Mouse (Mus musculus) CH12.LX (cell line): ENCODE measurements around the gene Dcakd. TPM values are rescaled to one million over a fixed set of nuclear protein-coding genes. Genes with fewer than 3 reads are reported as not detected.

Experiments used
- DNase-seq: peaks from one replicate; pipeline ENCODE4 v3.0.0-alpha.2; 2013; ENCODE audit errors: extremely low read depth
- H3K27ac ChIP-seq: 2 replicates; pipeline ENCODE4 v1.5.1; 2012; ENCODE audit warnings: low read depth, mild to moderate bottlenecking, control low read depth, moderate library complexity; ENCODE audit not compliant: insufficient read depth
- H3K27me3 ChIP-seq: replicated peaks from 2 replicates; pipeline ENCODE3; 2012; ENCODE audit warnings: inconsistent platforms
- H3K36me3 ChIP-seq, 2 experiments: replicated peaks in 1 of 2; 2 replicates each; pipeline versions ENCODE3 to v1.6.1; 2012; ENCODE audit warnings: inconsistent platforms in 1 of 2, low read length in 1 of 2, mild to moderate bottlenecking in 1 of 2, mixed read lengths in 1 of 2, moderate library complexity in 1 of 2; ENCODE audit not compliant: control insufficient read depth in 1 of 2, insufficient read depth in 1 of 2
- H3K4me1 ChIP-seq, 2 experiments: 2 replicates each; pipeline ENCODE4 v1.6.1; 2012; ENCODE audit warnings: inconsistent platforms in 1 of 2, moderate library complexity in 1 of 2; ENCODE audit not compliant: insufficient read depth in 2 of 2, control insufficient read depth in 1 of 2
- H3K4me2 ChIP-seq: 2 replicates; pipeline ENCODE4 v1.6.1; 2012; ENCODE audit warnings: low read depth, mild to moderate bottlenecking, control low read depth; ENCODE audit not compliant: poor library complexity, insufficient read depth, severe bottlenecking
- H3K4me3 ChIP-seq, 3 experiments: fragments of 150-350 bp in 1 of 3; sonication (generic) in 1 of 3; replicated peaks in 1 of 3; 2 replicates each; pipeline versions ENCODE3 to v1.5.1; 2011 to 2012; ENCODE audit warnings: low read depth in 2 of 3, low read length in 2 of 3, mild to moderate bottlenecking in 2 of 3, moderate library complexity in 2 of 3, control low read depth in 1 of 3, improper control_type of control experiment in 1 of 3, inconsistent platforms in 1 of 3, mixed read lengths in 1 of 3; ENCODE audit not compliant: poor library complexity in 1 of 3
- H3K79me2 ChIP-seq: replicated peaks from 2 replicates; pipeline ENCODE4 v1.6.1; 2012; ENCODE audit warnings: mild to moderate bottlenecking, moderate library complexity; ENCODE audit not compliant: control insufficient read depth, poor library complexity, insufficient read depth, severe bottlenecking; ENCODE audit errors: extremely low read depth
- H3K9ac ChIP-seq: 2 replicates; pipeline ENCODE4 v1.6.1; 2012; ENCODE audit warnings: low read depth, mild to moderate bottlenecking, control low read depth, moderate library complexity; ENCODE audit not compliant: insufficient read depth
- H3K9me3 ChIP-seq: replicated peaks from 2 replicates; pipeline ENCODE3; 2012; ENCODE audit warnings: low read length, inconsistent platforms, mixed read lengths
- BHLHE40 ChIP-seq: IDR thresholded peaks from 2 replicates; pipeline ENCODE4 v1.6.1; 2011; ENCODE audit warnings: mild to moderate bottlenecking, low read depth, low read length, improper control_type of control experiment
- CHD1 ChIP-seq: IDR thresholded peaks from 2 replicates; pipeline ENCODE4 v1.6.1; 2012; ENCODE audit warnings: low read depth, low read length, improper control_type of control experiment, inconsistent platforms
- CHD2 ChIP-seq: IDR thresholded peaks from 2 replicates; pipeline ENCODE4 v1.6.1; 2011; ENCODE audit warnings: low read length, improper control_type of control experiment
- CTCF ChIP-seq, 2 experiments: IDR thresholded peaks in 1 of 2; conservative IDR thresholded peaks in 1 of 2; 2 replicates each; pipeline ENCODE4 v1.5.1; 2011 to 2012; ENCODE audit warnings: low read depth in 2 of 2, low read length in 2 of 2, improper control_type of control experiment in 1 of 2, inconsistent platforms in 1 of 2, mild to moderate bottlenecking in 1 of 2, moderate library complexity in 1 of 2
- E2F4 ChIP-seq: IDR thresholded peaks from 2 replicates; pipeline ENCODE4 v1.6.1; 2011; ENCODE audit warnings: low read depth, low read length, improper control_type of control experiment; ENCODE audit not compliant: insufficient replicate concordance
- ELF1 ChIP-seq: IDR thresholded peaks from 2 replicates; pipeline ENCODE4 v1.6.1; 2014; ENCODE audit warnings: low read depth, mild to moderate bottlenecking, inconsistent platforms, low read length, improper control_type of control experiment
- EP300 ChIP-seq: IDR thresholded peaks from 2 replicates; pipeline ENCODE4 v1.6.1; 2011; ENCODE audit warnings: low read length, improper control_type of control experiment
- ETS1 ChIP-seq: conservative IDR thresholded peaks from 2 replicates; pipeline ENCODE4 v1.6.1; 2012; ENCODE audit warnings: low read depth, mild to moderate bottlenecking, inconsistent platforms, low read length, improper control_type of control experiment, moderate library complexity
- GABPA ChIP-seq: IDR thresholded peaks from 2 replicates; pipeline ENCODE4 v1.6.1; 2012; ENCODE audit warnings: low read depth, low read length, improper control_type of control experiment, inconsistent platforms; ENCODE audit not compliant: insufficient replicate concordance
- HCFC1 ChIP-seq: IDR thresholded peaks from 2 replicates; pipeline ENCODE4 v1.6.1; 2012; ENCODE audit warnings: low read depth, mild to moderate bottlenecking, inconsistent platforms, low read length, improper control_type of control experiment
- IRF4 ChIP-seq: IDR thresholded peaks from 2 replicates; pipeline ENCODE4 v1.6.1; 2014; ENCODE audit warnings: low read depth, mild to moderate bottlenecking, inconsistent platforms, low read length, improper control_type of control experiment
- JUN ChIP-seq: IDR thresholded peaks from 2 replicates; pipeline ENCODE4 v1.6.1; 2011; ENCODE audit warnings: low read depth, mild to moderate bottlenecking, low read length, improper control_type of control experiment, moderate library complexity; ENCODE audit not compliant: insufficient read depth
- JUND ChIP-seq: conservative IDR thresholded peaks from 2 replicates; pipeline ENCODE4 v1.6.1; 2011; ENCODE audit warnings: low read depth, low read length, improper control_type of control experiment
- KAT2A ChIP-seq: IDR thresholded peaks from 2 replicates; pipeline ENCODE4 v1.6.1; 2012; ENCODE audit warnings: low read length, improper control_type of control experiment, inconsistent platforms; ENCODE audit not compliant: insufficient replicate concordance
- MAFK ChIP-seq: IDR thresholded peaks from 2 replicates; pipeline ENCODE4 v1.6.1; 2011; ENCODE audit warnings: low read length, improper control_type of control experiment; ENCODE audit not compliant: insufficient replicate concordance
- MAX ChIP-seq: IDR thresholded peaks from 2 replicates; pipeline ENCODE4 v1.6.1; 2011; ENCODE audit warnings: low read length, improper control_type of control experiment
- MAZ ChIP-seq: IDR thresholded peaks from 2 replicates; pipeline ENCODE4 v1.6.1; 2012; ENCODE audit warnings: low read depth, mild to moderate bottlenecking, inconsistent platforms, low read length, improper control_type of control experiment, moderate library complexity
- MEF2A ChIP-seq: IDR thresholded peaks from 2 replicates; pipeline ENCODE4 v1.6.1; 2014; ENCODE audit warnings: low read depth, mild to moderate bottlenecking, inconsistent platforms, low read length, improper control_type of control experiment, borderline replicate concordance
- MXI1 ChIP-seq: IDR thresholded peaks from 2 replicates; pipeline ENCODE4 v1.6.1; 2011; ENCODE audit warnings: mild to moderate bottlenecking, low read depth, low read length, improper control_type of control experiment
- MYC ChIP-seq: IDR thresholded peaks from 2 replicates; pipeline ENCODE4 v1.6.1; 2011; ENCODE audit warnings: low read depth, mild to moderate bottlenecking, improper control_type of control experiment, low read length
- NELFE ChIP-seq: IDR thresholded peaks from 2 replicates; pipeline ENCODE4 v1.6.1; 2011; ENCODE audit warnings: low read depth, low read length, improper control_type of control experiment
- NRF1 ChIP-seq: IDR thresholded peaks from 2 replicates; pipeline ENCODE4 v1.6.1; 2014; ENCODE audit warnings: low read depth, mild to moderate bottlenecking, inconsistent platforms, low read length, improper control_type of control experiment, moderate library complexity
- PAX5 ChIP-seq: IDR thresholded peaks from 2 replicates; pipeline ENCODE4 v1.6.1; 2012; ENCODE audit warnings: low read length, inconsistent platforms, mixed read lengths
- POLR2A ChIP-seq: IDR thresholded peaks from 2 replicates; pipeline ENCODE4 v1.6.1; 2011; ENCODE audit warnings: low read depth, mild to moderate bottlenecking, improper control_type of control experiment, low read length
- POLR2AphosphoS2 ChIP-seq: IDR thresholded peaks from 2 replicates; pipeline ENCODE4 v1.6.1; 2011; ENCODE audit warnings: low read depth, low read length, improper control_type of control experiment
- RAD21 ChIP-seq: IDR thresholded peaks from 2 replicates; pipeline ENCODE4 v1.6.1; 2011; ENCODE audit warnings: low read depth, mild to moderate bottlenecking, low read length, improper control_type of control experiment, moderate library complexity
- RCOR1 ChIP-seq: conservative IDR thresholded peaks from 2 replicates; pipeline ENCODE4 v1.6.1; 2012; ENCODE audit warnings: low read depth, mild to moderate bottlenecking, inconsistent platforms, low read length, improper control_type of control experiment
- SIN3A ChIP-seq: IDR thresholded peaks from 2 replicates; pipeline ENCODE4 v1.6.1; 2012; ENCODE audit warnings: low read length, improper control_type of control experiment, inconsistent platforms
- SMC3 ChIP-seq: IDR thresholded peaks from 2 replicates; pipeline ENCODE4 v1.6.1; 2011; ENCODE audit warnings: low read depth, low read length, improper control_type of control experiment
- TBP ChIP-seq: conservative IDR thresholded peaks from 2 replicates; pipeline ENCODE4 v1.6.1; 2011; ENCODE audit warnings: low read depth, low read length, improper control_type of control experiment
- TCF12 ChIP-seq: IDR thresholded peaks from 2 replicates; pipeline ENCODE4 v1.6.1; 2014; ENCODE audit warnings: low read depth, mild to moderate bottlenecking, inconsistent platforms, low read length, improper control_type of control experiment
- UBTF ChIP-seq: IDR thresholded peaks from 2 replicates; pipeline ENCODE4 v1.6.1; 2012; ENCODE audit warnings: low read depth, mild to moderate bottlenecking, inconsistent platforms, low read length, improper control_type of control experiment, moderate library complexity
- USF1 ChIP-seq: IDR thresholded peaks from 2 replicates; pipeline ENCODE4 v1.6.1; 2014; ENCODE audit warnings: low read depth, mild to moderate bottlenecking, inconsistent platforms, low read length, improper control_type of control experiment
- USF2 ChIP-seq: conservative IDR thresholded peaks from 2 replicates; pipeline ENCODE4 v1.6.1; 2011; ENCODE audit warnings: low read depth, low read length, improper control_type of control experiment
- ZC3H11A ChIP-seq: IDR thresholded peaks from 2 replicates; pipeline ENCODE4 v1.6.1; 2012; ENCODE audit warnings: low read depth, mild to moderate bottlenecking, inconsistent platforms, low read length, improper control_type of control experiment
- ZKSCAN1 ChIP-seq: IDR thresholded peaks from 2 replicates; pipeline ENCODE4 v1.6.1; 2012; ENCODE audit warnings: low read depth, inconsistent platforms, low read length, improper control_type of control experiment, borderline replicate concordance
- ZMIZ1 ChIP-seq: IDR thresholded peaks from 2 replicates; pipeline ENCODE4 v1.6.1; 2012; ENCODE audit warnings: low read depth, mild to moderate bottlenecking, inconsistent platforms, low read length, improper control_type of control experiment
- ZNF384 ChIP-seq: IDR thresholded peaks from 2 replicates; pipeline ENCODE4 v1.6.1; 2012; ENCODE audit warnings: low read depth, low read length, improper control_type of control experiment, inconsistent platforms
- dilution Hi-C: fragments of 300-500 bp; cut with MboI; formaldehyde crosslinking; loops from 2 replicates; pipeline ENCODE4 v1.14.3; 2020; ENCODE audit warnings: low sequenced_read_pairs; ENCODE audit not compliant: extremely low pct_unique_long_range_greater_than_20kb, extremely low pct_ligation_motif_present
- in situ Hi-C: fragments of 300-500 bp; cut with MboI; formaldehyde crosslinking; loops from 3 replicates; pipeline ENCODE4 v1.14.3; 2019; ENCODE audit warnings: low sequenced_read_pairs, low pct_ligation_motif_present, low pct_unique_long_range_greater_than_20kb, mixed read lengths
- polyA plus RNA-seq: library from polyadenylated mRNA; unstranded; fragments of >175 nt; gene quantifications from 2 replicates; pipeline ENCODE4 v1.2.1, GENCODE M21; 2012; ENCODE audit warnings: low read depth; ENCODE audit not compliant: insufficient read length
- total RNA-seq, 2 experiments: library from RNA; depleted of rRNA; stranded (reverse); fragments of 300-350 nt in 1 of 2; fragments of >200 nt in 1 of 2; gene quantifications; 2 replicates each; pipeline ENCODE4 v1.2.3; 2012 to 2014

Dcakd gene
- total and polyA plus RNA-seq, 3 experiments = 8.8 to 89.0 (median 24.0) TPM

- TF ChIP-seq TCF12 (peak; percentile 48; the same call in 1 of the 2 replicates), ETS1 (peak; percentile 63), NRF1 (0 out of 2 replicates have a peak, but pooled peaks have one; percentile 10), PAX5 (no peak), SIN3A (peak; percentile 66; the same call in 1 of the 2 replicates), TBP (no peak), IRF4 (peak; percentile 89), ZKSCAN1 (no peak), MAZ (peak; percentile 58; the same call in 1 of the 2 replicates), ZNF384 (peak; percentile 76), SMC3 (no peak; the same call in 1 of the 2 replicates), RAD21 (no peak; the same call in none of the 2 replicates), GABPA (no peak), ZMIZ1 (no peak; the same call in 1 of the 2 replicates), POLR2AphosphoS2 (no peak), NELFE (no peak; the same call in 1 of the 2 replicates), UBTF (peak; percentile 57; the same call in 1 of the 2 replicates), USF1 (no peak), ELF1 (no peak), RCOR1 (peak; percentile 74; the same call in 1 of the 2 replicates), CTCF (conservative IDR thresholded peaks at IDR 0.05 in 1 of 2, IDR thresholded peaks at IDR 0.05 in 1 of 2; ENCODE audit: low read depth in 2 of 2, low read length in 2 of 2) (no peak), POLR2A (no peak), MXI1 (peak; percentile 66), USF2 (no peak), KAT2A (no peak), JUND (no peak), MYC (0 out of 2 replicates have a peak, but pooled peaks have one; percentile 54), BHLHE40 (peak; percentile 54; the same call in 1 of the 2 replicates), ZC3H11A (no peak), MAFK (no peak), E2F4 (no peak), HCFC1 (no peak), EP300 (peak; percentile 84), JUN (no peak), MEF2A (peak; percentile 50; the same call in 1 of the 2 replicates), CHD1 (no peak), CHD2 (no peak), MAX (peak; percentile 27; the same call in 1 of the 2 replicates)
- TF ChIP-seq, all 38 proteins: peak for 15
- Histone ChIP-seq H3K4me1 (peaks cover 10 to 48% of the 10 kb centered on the region in 2 experiments), H3K4me3 (no peak overlapping the region), H3K9ac (no peak overlapping the region), H3K27me3 (no peaks in the 10 kb centered on the region), H3K4me2 (no peak overlapping the region), H3K36me3 (peaks cover 67 to 73% of the 10 kb centered on the region in 2 experiments), H3K79me2 (no peaks in the 10 kb centered on the region; the same call in 1 of the 2 replicates), H3K9me3 (no peaks in the 10 kb centered on the region), H3K27ac (peak overlapping the region; percentile 75)
- dilution Hi-C loops = no loop called here
- in situ Hi-C loops = no loop called here
- DNase-seq = peak; percentile 88
Observed at GRCm38 (mm10) chr11:103051249-103051691, 23.1 kb upstream of the Dcakd start.
